Mouse (Mus musculus) forelimb bud, embryonic 11.5 days (tissue): ENCODE data around the gene Cyp4f17.
"Not testable (repeated sequence)": the region's sequence is repeated elsewhere in the genome, so short reads cannot be mapped to it uniquely, and the experiment has no call there.

ENCODE experiments used
- DNase-seq: peaks from one replicate; pipeline ENCODE4 v3.0.0-alpha.2; 2012; ENCODE audit warnings: low read depth, low spot score

Cyp4f17 gene

DNA sequence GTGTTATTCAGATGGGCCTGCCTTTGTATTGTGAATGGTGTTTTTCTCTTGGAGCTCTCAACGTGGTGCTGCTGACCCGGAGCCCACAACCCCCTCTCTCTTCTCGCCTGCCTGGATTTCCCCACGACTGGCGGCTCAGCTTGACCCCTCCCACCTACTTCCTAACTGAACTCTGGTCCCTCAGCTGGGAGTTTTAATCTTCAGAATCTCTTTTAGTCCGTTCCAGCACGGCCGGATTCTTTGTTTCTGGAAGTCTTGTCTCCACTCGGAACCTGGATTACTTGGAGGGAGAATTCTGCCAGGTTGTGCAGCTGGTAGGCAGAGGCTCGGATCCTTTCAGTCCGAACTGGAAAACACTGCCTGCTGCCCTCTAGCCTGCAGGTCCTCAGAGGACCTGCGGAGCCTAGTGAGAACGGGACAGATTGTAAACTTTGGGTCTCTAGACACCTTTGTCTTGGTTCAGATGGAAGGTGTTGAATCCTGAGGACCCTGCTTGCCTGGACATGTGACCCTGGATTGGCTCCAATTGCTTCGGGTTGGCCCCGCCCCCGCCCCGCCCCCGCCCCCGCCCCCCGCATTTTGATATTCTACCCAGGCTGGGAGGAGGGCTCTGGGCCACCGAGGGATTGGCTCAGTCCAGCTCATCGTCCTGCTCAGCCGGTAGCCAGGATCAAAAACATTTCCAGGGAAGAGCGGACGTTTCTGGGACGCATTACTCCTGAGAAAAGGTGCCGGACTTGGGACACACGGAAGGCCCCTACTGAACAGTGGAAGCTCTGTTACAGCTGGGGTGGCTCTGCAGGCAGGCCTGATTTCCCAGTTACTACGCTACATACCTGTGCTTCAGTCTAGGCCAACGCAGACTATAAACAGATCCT is at the start of gene Cyp4f17:
Gene Cyp4f17 (plus strand): TSS at position 200 of the 878 bp plus-strand sequence.
- peak; percentile 64 for DNase-seq

DNA sequence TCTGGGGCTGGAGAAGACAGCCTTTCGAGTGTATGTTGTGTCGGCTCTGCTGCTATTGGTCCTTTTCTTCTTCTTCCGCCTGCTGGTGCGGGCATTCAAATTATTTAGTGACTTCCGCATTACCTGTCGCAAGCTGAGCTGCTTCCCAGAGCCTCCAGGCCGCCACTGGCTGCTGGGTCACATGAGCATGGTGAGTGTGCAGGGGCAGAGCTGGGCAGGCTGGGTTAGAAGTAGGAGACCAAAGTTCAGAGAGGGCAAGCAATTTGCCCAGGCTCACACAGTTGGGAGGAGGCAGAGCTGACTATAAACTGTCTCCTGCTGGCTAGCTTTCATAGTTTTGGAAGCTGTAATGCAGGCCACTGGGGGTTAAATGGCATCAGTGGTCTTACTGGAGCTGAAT is 37.4 kb upstream of the Cyp4f17 start:
- no peak for DNase-seq

DNA sequence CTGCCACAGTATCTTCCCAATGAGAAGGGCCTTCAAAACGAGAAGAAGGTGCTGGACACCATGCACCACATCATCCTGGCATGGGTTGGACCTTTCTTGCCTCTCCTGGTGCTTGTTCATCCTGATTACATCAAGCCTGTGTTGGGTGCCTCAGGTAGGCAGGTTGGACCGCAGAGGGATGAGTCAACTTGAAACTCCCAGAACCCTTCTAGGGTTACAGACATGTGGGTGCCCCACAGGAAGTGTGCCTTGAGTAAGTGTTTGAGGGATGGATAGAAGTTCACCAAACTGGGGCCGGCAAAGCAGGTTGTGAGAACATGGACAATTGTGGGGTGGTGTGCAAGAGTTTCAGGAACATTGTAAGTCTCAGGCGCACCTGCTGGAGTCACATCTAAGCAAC is 35.1 kb upstream of the Cyp4f17 start:
- DNase-seq = no peak

DNA sequence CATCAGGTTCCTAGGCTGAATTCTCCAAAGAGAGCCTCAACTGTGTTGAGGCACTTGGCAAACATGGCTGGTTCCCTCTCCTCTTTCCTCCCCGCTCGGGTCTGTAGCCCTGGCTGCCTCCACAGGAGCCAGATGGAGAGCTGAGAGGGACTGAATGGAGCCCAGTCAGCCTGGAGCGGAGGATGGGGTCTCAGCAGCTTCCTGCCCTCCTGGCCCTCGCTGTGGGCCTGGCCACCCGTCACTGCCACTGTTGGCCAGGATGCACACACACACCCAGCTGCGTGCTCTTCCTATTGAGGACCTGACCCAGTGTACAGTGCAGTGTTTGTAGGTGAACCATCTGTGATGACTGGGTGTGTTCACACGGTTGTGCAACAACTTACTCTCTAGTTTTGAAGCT is 33.7 kb upstream of the Cyp4f17 start:
- DNase-seq = no peak

DNA sequence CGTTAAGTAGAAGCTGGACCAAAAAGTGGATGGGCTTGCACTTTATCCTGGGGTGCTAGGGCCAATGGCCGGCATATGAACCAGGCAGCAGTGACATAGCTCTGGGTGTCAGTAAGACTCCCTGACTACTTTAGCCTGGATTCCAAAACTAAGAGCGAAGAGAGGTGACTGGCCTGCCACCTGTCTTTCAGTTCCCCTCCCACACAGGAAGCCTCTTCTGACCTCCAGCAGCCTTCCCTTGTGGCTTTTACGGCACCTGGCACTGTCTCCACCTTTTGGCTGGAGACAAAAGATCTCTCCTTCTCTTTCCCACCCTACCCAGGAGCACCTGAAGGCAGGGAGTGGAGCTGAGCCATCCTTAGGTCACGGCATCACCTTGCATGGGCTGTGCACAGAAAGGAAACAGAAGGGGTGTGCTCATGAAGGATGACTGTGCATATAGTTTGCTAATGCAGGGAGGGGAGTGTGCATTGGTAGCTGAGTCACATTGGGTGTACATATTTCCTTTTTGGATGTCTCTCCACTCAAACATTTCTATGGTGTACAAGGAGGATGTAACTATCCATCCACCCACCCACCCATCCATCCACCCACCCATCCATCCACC is 30.8 kb upstream of the Cyp4f17 start:
- no peak for DNase-seq

DNA sequence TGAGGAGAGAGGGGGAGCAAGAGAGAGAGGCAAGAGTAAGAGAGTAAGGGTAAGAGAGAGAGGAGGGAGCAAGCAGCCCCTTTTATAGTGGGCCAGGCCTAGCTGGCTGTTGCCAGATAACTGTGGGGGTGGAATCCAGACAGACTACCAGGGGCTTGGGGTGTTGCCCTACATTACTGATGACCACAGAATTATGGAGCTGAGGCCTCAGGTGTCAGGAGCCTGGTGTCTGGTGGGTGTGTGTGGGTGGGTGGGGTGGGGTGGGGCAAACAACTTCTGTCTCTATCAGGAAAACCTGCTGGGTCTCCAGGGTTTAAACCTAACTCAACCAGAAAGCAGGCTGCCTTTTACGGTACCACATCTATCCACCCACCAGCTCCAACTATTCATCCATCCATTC is 28.6 kb upstream of the Cyp4f17 start:
- no peak for DNase-seq

DNA sequence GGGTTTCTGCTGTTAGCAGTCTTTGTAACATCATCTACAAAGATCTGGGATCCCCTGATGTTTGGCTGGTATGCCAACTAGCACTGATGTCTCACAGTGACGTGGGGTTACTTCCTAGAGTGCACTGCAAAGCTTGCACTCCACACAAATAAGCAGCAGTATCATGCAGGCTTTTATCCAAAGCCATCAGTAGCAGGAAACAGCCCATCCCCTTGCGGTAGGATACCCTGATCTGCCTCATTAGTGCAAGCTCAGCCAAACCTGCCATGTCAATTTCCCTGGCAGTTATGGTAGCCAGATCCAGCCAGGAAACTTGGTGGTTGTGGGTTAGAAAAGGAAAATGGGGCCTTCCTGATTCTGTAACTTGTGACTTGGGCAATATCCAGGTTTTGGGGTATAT is 27.1 kb upstream of the Cyp4f17 start:
- no peak for DNase-seq

DNA sequence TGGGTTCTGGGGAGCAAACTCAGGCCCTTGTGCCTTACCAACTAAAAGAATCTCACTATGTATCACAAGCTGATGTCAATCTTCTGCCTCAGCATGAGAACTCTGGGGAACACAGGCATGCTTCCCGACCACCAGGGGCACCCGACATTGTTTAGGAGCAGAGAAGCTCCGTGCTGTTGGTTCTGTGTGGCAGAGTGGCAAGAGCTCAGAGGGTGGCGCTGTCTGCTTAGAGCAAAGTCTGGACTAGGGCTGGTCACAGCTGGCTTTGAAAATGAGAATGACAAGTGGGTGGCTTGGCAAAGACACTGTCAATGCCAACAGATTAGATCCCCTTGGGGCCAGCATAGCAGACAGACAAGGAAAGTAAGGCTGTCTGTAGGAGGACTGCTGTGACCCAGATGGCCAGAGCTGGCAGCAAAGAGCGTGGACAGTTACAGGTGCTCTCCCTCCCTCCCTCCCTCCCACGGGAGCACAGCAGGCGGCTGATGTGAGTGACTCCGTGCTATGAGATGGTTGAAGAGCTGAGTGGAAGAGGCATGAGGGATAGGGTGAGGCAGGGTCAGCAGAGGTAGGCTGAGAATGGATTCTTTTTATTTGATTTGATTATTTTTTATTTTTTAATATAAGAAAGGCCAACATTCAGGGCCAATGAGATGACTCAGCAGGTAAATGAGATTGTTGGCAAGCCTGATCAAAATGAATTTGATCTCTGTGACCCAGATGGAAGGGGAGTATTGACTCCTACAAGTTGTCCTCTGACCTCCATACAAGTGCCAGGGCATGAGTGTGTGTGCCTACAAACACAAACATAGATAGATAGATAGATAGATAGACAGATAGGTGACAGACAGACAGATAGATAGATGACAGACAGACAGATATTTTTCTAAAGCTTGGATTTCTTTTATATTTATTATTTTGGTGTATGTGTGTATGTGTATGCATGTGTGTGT is 26.0 kb upstream of the Cyp4f17 start:
- no peak for DNase-seq

DNA sequence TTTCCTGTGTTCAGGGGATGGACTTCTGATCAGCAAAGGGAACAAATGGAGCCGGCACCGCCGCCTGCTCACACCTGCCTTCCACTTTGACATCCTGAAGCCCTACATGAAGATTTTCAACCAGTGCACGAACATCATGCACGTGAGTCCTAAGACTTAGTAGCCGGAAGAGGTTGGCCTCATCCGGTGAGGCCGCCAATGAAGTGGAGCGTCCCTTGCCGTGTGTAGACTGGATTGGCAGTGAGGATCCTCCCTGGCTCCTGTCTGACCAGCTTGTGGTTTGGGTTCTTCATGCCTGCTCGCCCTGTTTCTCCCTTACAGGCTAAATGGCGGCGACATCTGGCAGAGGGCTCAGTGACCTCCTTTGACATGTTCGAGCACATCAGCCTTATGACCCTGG is 24.1 kb upstream of the Cyp4f17 start:
- no peak for DNase-seq

DNA sequence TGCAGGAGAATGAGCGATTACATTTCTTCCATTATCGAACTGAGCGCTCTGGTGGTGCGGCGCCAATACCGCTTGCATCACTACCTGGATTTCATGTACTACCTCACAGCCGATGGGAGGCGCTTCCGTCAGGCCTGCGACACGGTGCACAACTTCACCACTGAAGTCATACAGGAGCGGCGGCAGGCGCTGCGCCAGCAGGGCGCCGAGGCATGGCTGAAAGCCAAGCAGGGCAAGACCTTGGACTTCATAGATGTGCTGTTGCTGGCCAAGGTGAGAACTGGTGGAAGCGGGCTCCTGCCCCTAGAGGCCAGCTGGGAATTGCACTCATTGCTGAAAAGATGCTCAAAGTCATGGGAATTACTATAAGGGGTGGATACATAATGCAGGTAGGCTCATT is 22.6 kb upstream of the Cyp4f17 start:
- peak; percentile 69 for DNase-seq

DNA sequence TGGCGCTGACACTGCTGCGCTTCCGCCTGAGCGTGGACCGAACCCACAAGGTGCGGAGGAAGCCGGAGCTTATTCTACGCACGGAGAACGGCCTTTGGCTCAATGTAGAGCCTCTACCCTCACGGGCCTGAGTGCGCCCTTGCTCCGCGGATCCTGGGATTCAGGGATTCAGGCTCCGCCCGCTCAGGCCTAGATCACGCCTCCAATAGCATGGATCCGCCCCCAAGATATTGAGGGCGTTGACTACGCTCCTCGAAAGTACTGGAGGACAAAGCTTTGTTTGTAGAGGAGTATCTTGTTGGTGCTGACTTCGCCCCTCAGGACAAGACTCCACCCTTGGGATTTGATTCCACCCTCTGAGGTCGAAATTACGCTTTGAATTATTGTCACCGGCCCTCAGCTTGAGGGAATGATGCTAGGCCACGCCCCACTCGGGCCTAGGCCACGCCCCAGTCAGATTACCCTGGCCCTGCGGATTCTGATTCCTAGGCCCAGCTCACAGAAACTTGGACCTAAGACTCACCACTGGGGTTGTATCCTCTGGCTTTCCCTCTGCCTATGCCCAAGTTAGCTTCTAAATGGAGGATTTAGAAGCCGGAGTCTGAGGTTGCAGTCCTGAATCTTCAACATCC is 13.4 kb upstream of the Cyp4f17 start:
- DNase-seq = peak; percentile 26

DNA sequence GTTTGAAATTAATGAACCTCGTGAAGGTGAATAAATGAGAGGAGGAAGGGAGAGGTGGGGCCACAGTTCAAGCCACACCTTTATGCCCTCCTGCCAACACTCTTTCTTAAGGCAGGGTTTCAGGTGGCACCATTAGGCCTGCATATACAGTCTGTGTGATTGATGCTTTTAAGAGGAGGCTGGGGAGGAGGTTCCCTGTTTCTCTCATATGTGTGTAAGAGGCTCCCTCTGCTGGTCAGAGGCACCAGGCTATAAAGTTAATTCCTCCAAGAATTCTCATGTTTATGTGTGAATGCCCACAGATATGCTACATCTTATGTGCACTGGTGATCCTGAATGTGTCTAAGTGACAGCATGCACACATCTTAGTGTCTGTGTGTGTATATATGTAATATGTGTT is 11.2 kb upstream of the Cyp4f17 start:
- DNase-seq = peak; percentile 75

DNA sequence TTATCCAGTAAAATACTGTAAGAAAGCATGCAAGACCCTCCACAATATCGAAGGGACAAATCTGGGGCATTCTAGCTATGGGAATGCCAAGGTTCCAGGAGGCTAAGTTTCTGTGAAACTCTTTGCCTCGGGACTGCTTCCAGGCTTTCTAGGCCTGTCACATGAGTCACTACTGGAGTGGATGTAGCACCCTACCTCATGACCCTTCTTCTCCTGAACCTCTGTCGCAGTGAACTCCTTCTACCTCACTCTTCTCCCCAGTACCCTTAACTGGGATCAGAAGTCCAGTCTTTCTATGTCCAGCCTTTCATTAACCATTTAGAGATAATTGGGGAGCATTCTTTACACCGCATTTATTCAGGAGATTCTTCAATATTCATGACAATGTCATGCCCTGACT is 5.3 kb upstream of the Cyp4f17 start:
- DNase-seq = not testable (repeated sequence)

DNA sequence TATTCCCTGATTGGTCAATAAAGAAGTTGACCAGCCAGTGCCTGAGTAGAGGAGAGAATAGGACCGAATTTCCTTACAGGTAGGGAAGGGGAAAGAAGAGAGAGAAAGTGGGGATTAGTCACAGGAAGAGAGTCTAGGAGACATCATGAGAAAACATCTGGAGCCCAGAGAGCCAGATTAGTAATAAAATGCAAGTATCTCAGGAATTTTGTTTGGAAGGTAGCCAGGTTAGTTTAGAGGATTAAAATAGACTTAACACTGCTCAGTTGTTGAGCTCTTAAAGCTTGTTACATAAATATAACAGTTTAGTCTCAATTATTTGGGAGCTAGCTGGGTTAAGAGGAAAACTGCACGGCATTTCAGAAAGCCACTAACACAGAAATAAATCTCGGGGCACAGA is 4.8 kb upstream of the Cyp4f17 start:
- no peak for DNase-seq

DNA sequence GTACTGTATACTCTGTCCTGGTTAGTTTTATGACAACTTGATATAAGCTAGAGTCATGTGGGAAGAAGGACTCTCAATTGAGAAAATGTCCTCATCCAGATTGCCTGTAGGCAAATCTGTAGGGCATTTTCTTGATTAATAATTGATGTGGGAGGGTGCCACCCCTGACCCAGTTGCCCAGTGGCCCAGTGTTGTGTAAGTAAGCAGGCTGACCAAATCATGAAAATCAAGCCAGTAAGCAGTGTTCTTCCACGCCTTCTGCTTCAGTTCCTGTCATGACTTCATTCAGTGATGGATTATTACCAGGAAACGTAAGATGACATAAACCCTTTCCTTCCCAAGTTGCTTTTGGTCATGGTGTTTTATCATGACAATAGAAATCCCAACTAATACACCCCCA is 2.7 kb upstream of the Cyp4f17 start:
- no peak for DNase-seq

DNA sequence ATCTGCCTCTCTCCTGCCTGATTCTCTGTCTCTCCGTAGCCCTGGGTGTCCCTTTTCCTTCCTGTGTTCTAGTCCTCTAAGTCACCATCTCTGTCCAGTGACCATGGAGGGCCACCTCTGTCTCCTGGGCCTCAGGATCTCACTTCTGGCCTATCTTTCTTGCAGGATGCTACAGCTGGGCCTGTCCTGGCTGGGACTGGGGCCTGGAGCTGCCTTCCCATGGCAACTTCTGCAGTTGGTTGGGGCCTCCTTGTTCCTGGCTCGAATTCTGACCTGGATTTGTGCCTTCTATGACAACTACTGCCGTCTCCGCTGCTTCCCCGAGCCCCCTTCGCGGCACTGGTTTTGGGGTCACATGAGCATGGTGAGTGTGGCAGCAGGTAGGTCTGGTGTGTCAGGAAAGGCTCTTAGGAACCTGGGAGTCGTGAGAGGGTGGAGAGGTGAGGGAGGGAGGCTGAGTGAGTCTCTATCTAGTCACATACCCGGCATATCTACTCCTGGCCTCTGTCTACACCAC is 937 bp downstream of the Cyp4f17 start:
- DNase-seq = no peak

DNA sequence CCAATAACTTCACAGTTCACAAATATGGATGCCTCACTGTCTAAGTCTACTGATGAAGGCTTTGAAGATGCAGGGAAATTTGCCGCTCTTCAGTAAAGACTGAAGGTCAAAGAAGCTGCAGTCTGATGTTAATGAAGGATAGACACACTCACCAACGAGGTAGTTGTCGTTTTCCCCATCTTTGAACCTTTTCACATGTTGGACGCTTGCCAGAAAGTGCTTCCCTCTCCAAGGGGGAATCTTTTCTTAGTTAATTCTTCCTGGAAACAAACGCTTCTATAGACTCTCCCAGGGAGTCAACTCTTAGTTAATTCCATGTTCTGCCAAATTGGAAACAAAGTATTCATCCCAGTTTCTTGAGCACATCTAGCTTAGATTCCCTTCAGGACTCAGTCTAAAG is 10.3 kb downstream of the Cyp4f17 start:
- DNase-seq = no peak

DNA sequence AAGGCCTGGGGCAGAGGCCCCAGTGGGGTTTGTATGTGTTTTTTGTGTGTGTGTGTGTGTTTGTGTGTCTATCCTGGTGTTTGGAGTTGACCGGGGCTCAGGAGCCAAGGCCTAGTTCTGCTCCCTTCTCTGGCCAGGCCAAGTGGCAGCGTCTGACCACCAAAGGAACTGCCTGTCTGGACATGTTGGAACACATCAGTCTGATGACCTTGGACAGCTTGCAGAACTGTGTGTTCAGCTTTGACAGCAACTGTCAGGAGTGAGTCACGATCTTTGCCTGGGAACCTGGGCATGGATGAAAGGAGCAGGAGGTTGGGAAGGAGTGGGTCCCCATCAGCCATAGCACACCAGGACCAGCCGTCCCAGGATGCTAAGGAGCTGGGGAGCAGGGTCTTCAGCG is 16.1 kb downstream of the Cyp4f17 start:
- no peak for DNase-seq

DNA sequence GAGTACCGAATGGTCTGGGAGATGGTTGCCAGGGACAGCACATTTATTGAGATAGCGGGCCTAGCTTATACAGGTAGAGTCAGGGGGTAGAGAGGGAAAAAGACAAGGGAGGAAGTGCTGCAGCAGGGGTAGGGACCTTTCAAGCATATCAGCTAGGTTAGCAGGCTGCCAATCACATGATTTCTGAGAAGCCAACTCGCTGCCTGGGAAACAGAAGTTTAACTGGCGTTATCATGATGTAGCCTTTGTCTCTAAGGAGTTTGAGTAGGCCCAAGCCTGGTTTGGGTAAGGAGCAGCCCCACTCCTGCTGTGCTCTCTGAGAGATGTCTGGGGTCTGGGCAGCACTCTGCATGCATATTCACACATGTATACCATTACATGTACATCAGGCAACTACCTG is 16.5 kb downstream of the Cyp4f17 start:
- DNase-seq = no peak

DNA sequence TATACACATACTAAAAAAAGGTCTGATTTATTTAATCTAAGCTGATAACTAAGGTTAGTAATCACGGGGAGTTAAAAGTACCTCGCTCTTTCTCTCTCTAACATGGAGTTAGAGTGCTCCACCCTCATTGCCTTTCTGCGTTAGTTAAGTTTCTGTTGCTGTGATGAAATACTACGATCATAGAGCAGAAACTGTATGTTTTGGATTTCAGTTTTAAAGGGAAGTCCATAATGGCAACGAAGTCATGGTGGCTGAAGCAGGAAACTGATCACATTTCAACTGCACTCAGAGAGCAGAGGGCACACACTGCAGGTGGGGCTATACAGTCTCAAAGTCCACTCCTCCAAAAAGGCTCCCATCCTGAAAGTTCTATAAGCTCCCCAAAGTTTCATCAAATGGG is 17.0 kb downstream of the Cyp4f17 start:
- DNase-seq = no peak

DNA sequence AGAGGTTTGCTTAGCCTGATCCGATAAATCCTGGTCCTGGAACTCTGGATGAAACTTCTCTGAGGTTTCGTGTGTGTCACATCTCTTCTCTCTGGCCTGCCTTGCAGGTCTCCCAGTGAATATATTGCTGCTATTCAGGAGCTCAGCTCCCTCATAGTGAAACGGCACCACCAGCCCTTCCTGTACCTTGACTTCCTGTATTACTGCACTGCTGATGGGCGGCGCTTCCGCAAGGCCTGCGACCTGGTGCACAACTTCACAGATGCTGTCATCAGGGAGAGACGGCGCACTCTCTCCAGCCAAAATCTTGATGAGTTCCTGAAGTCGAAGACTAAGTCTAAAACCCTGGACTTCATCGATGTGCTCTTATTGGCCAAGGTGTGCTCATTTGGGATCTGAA is 18.0 kb downstream of the Cyp4f17 start:
- DNase-seq = no peak
